Mouse (Mus musculus) lung, postnatal 25 days (tissue): Measurements from ENCODE around the gene Gh.

ENCODE experiments used
- DNase-seq: peaks from one replicate; pipeline ENCODE4 v3.0.0; 2022; ENCODE audit warnings: low spot score

Gh gene

DNA sequence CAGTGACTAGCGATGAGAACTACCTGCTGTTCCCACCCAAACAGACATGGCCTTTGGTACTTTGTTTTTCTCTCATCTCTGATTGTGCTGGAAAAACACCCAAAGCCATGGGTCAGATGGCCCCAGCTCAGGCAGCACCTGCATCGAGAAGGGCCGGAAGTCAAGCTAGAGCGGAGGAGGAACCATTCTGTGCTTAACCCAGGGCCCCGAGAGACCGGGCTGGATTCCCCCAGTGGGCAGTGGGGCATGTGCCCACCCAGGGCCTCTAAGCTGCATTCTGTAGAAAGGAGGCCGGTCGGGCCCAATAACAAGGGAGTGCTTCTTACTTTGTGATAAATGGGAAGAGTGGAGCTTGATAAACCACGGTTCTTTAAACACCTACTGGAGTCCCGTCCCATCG, 6.5 kb upstream of the Gh start:
- DNase-seq, result peak; percentile 58

DNA sequence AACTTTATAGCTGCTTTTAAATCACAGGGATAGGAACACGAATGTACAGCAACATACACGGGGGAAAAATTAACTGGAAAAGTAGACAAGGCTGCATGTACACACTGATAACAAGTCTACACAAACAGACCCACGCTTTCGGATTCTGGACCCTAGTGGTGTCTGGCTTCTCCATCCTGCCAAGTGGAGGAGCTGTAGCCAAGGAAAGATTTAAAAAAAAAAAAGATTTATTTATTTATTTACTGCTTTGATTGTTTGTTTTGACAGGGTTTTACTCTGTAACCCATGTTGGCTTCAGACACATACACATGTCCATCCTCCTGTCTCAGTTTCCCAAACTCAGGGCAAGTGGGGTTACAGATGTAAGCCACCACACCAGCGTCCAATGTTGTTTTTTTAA, 5.8 kb upstream of the Gh start:
- no peak for DNase-seq

DNA sequence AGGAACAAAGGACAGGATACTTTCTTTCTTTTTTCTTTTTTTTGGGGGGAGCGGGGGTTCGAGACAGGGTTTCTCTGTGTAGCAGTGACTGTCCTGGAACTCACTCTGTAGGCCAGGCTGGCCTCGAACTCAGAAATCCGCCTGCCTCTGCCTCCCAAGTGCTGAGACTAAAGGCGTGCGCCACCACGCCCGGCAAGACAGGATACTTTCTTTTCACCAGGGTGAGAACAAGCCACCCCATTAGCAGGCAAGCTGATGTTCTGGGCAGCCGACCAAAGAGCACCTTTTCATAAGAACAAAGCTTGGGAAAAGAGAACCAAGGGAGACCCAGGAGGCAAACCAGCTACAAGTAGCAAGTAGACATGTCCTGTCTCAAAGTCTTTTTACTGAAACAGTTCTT, 5.1 kb upstream of the Gh start:
- DNase-seq, result no peak

DNA sequence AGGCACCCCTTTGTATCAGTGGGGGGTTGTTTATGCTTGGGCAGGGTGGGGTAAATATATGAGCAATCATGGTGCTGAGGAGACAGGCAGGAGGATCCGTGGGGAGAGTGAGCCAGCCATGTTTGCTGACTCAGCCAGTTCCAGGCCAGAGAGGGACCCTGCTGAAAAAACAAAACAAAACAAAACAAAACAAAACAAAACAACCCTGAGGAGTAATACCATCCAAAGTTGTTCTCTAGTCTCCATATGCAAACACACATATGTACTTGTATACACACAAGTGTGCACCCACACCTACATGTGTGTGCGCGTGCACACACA, 4.4 kb upstream of the Gh start:
- DNase-seq, result no peak

DNA sequence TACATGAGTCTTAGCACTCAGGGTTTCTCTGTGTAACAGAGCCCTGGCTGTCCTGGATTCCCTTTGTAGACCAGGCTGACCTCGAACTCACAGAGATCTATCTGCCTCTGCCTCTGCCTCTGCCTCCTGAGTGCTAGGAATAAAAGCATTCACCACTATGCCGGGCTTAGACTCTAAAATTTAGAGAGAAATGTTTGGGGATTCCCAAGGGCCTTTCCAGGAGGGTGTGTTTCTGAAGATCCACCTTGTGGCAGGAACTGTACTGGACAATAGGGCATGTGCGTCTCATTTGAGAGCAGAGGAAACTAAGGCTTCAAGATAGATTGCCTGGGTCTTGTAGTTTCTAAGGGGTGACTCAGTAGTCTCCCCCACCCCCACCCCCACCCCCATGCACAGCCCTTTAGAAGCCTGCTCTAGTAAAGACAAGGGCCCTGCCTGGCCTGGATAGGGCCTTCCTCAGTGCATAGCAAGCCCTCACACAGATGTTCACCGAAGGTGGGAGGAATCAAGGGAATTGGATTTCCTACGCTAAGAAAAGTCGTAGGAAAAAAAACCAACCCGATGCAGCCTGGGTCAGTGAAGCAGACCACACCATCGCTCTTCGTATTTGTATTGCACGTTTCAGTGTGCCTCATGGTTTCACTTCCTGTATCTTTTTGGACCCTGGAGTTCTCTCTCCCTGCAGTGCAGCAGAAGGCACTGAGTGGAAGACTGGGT, 3.8 kb upstream of the Gh start:
- peak; percentile 25 for DNase-seq

DNA sequence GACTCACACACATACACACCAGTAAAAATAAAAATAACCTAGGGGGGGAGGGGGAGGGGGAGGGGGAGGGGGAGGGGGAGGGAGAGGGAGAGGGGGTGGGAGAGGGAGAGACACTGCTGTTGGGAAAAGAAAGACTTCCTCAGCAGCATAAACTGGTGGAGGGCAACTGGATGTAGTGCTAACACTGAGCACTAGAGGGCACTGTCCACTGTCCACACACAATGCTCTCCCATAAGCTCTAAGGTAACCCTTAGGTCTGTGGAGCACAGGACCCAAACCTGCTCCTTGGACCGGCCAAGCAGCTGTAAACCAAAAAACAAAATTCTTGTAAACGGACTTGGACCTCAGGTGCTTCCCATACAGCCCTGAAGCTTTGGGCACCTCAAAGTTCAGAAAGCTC, 969 bp upstream of the Gh start:
- peak; percentile 66 for DNase-seq

DNA sequence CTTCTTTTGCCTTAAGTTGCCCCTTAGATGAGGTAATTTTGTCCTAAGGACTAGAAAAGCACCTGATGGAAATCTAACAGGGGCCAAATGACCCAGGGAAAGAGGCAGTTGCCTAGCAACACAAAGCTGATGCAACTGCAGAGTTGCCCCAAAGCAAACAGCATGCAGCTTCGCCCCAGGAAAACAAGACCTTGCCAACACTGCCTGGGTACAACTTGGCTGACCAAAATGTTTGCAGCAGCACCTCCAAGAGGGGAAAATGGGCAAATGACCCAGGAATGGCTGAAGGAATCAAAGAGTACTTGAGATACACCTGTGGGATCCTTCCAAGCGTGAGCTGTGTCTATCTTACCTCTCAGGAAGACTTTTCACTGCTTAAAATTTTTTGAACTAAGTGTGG, 9.8 kb downstream of the Gh start:
- DNase-seq, result peak; percentile 77

DNA sequence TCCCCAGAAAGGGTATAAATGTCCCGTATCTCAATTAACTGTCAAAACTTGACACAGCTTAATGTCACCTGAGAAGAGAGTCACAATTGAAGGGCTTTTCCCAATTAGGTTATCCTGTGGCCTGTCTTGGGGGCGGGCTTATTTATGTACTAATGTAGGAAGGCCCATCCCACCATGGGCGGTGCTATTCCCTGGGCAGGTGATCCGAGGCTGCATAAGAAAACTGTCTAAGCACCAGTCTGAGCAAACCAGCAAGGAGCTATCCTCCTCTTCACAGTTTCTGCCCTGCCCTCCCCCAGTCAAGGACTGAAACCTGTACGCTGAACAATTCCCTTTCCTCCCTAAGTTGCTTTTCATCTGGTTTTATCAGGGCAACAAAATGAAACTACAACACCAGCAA, 11.3 kb downstream of the Gh start:
- DNase-seq, result no peak

DNA sequence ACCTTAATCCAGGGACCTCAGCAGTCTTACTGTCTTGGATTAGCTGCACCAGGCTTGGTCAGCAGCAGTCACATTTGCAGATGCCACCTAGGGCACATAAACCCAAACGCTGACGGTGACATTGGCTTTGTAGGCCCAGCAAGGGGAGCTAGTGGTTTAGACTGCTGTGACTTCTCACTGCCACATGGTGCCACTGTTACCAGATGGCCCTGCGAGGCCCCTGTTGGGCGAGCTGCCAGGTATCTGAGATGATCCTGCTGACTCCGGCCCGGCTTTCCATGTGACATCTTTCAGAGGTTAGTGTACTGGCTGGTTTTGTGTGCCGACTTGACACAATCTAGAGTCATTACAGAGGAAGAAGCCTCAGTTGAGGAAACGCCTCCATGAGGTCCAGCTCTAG, 12.3 kb downstream of the Gh start:
- peak; percentile 50 for DNase-seq

DNA sequence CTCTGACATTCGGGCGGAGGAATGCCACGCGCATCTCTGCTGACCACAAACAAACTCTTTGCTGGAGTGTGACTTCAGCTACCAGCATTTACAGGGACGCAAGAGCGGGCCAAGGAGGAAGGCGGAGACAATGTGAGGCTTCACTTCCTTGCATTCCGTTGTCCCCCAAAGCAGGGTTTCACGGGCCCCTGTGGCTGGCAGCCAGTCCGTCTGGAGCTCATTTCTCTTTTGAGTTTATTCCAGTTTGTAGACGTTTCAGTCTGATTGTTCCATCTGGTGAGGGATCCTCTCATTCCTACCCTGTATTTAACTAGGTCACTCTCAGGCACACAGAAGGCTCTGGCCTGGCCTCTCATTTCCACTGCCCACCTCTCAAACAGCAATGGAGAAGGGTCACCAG, 14.7 kb downstream of the Gh start:
- no peak for DNase-seq

DNA sequence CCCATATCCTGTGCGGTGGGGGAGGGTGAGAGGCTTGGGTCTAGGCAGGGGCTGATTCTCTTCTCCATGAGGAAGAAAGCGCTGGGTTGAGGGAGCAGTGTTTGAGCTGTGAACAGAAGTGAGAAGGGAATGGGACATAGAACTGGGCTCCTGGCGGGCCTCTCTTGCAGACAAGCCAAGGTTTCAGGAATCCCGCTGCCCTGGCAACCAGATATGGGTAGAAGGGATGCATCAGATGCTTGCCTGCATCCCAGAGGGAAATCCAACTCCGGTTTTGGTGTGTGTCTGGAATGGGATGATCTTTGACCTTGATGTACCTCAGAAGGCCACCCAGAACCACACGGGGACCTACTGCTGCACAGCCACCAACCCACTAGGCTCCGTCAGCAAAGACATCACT, 15.5 kb downstream of the Gh start:
- DNase-seq, result no peak

DNA sequence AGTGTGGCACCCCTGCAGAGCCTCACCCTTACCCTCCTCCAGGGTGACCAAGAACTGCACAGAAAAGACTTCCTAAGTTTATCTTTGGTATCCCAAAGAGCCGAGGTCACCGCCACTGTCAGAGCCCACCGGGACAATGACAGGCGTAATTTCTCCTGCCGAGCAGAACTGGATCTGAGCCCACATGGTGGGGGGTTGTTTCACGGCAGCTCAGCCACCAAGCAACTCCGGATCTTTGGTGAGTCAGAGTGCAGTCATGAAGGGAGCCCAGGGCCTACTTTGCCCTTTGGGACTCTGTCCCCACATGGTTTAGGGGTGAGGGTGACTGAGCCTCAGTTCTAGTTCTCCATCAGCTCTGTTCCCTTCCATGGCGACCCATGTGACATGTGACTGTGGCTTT, 17.5 kb downstream of the Gh start:
- no peak for DNase-seq

DNA sequence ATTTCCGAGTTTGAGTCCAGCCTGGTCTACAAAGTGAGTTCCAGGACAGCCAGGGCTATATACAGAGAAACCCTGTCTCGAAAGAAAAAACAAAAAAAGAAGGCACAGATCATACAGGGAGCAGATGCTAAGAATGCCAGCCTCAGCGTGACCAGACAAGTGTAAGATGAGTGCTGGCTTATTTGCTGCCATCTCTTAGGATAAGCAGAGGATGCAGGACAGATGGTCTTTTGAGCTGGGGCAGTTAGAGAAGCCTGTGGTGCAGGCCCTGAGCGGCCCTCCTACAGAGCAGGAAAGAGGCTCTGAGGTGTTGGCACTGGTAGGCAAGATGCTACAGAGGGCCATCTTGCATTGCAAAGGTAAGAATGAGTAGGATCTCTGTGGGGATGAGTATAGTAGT, 18.3 kb downstream of the Gh start:
- DNase-seq, result no peak

DNA sequence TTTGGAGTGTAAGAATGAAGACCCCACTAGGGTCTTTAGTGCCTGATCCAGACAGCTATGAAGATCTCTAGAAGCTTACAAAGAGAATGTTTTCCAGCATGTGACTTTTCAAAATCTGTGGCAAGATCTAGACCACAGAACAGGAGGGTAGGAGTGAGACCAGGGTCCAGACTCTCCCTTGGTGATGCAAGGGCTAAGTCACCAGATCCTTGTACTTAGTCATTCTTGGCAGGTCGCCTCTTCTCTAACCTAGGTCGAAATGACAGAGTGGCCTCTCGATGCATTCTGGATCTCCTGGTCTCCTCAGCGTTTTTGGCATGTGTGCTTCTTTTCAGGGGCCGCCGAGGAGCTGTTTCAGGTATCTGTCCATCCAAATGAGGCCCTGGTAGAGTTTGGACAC, 19.2 kb downstream of the Gh start:
- DNase-seq, result no peak

DNA sequence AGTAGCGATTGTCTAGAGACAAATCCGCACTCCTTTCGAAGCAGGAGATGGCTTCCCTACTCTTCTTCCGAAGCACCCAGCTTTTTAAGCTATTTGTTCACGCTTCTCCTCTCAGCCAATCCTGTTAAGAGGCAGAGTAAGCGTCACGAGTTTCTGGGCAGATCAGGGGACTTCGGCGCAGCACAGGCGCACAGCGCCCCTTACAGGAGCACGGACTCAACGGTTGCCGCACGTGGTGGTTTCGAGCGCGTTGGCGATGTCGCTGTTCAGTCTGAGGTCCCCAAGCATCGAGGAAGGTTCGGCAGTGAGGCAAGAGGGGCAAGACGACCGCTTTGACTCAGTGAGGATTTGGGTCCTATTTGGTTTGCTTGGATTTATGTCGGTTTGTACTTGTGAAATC, 25.2 kb downstream of the Gh start, which contains the start of gene Tcam1:
Gene Tcam1 (plus strand): TSS at position 219 of the 400 bp plus-strand sequence.
- peak; percentile 95 for DNase-seq

DNA sequence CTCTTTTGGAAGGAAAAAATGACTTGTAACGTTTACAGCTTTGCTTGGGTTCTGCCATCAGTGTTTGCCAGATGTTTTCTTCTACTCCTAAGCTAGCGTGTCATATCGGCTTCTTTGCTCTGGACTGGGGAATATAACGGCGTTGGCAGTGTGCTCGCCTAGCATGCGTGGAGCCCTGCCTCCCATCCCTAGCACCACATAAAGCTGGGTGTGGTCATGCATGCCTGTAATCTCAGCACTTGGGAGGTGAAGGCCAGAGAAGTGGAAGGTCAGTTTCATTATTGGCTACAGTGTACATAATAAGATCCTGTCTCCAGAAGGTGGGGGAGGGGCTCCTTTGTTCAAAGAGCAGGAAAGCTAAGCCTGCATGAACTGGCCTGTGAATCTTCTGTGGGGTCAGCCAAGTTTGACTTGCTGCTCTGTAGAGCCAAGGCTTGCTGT, 26.7 kb downstream of the Gh start:
- peak; percentile 57 for DNase-seq

DNA sequence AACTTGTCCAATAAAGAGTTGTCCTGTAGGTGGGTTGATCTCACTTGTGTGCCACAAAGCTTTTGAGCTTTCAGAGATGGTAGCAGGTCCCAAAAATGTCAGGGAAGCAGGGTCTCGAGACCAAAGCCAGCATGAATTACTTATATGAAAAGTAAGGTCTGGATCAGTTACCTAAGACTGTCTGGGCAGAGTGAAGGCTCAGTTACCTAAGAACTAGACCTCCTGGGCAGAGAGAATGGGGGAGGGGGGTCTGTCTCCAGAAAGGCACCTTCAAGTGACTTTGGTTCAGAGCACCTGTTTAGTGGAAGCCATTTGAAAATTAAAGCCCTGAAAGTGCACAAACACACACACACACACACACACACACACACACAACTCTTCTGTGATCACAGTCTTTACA, 27.3 kb downstream of the Gh start:
- DNase-seq, result no peak

DNA sequence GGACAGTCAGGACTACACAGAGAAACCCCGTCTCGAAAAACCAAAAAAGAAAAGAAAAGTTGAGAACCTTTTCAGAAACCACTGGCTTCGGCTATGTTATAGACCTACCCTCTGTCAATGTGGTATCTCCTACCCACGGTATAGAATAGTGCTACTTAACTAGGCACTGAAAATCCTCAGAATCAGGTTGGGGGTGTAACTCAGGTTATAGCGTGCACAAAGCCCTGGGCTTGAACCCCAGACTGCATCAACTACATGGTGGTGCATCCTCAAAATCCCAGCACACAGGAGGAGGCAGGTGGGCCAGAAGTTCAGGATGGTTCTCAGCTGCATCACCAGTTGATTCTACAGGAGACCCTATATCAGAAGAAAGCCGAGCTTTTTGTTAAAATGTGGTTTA, 27.9 kb downstream of the Gh start:
- no peak for DNase-seq

DNA sequence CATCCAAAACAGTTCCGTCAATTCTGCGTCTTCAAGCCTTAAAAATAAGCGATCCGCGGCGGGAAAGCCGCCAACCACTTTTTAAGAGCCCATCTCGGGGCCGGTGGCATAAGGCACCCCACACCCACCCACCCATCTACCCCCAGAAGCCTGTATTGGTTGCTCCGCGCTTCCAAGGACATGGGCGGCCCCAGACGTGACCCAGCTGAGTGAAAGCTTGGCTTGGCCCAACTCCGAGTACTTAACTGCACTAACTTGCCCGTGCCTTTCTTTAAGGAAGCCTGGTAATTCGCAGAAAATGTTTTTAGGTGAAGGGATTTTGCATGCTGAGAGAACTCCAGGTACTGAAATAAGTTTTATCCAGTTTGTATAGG, 28.4 kb downstream of the Gh start:
- peak; percentile 23 for DNase-seq

DNA sequence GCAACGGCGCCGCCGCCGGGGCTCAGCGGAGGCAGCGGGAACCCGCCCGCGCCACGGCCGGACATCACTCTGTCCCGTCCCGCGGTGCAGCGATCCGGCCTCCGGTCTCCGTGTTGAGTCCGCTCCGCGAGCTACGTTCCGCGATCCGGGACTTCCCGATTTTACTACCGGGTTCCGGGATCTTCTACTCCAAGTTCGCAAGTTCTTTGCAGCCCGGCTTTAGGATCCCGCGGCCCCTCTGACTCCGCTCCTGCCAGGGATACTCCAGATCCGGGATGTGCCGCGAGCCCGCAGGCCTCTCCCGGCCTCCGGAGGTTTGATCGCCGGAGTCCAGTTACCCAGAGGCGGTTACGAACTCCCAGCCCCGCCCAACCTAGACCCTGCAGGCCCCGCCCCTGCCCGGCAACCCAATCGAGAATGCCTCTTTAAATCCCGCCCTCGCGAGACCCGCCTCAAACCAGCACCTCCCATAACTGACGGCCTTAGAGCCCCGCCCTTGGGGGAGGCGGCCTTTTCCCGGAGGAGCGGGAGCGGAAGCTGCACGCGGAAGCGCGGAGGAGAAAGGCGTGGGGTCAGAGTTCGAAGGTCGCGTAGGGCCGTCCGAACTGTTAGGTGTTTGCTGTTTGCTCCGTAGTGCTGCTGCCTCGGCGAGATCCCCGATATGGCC, 28.9 kb downstream of the Gh start, which contains the start of gene Smarcd2:
Gene Smarcd2 (minus strand): TSS at position 329 of the 667 bp plus-strand sequence.
- peak; percentile 100 for DNase-seq

DNA sequence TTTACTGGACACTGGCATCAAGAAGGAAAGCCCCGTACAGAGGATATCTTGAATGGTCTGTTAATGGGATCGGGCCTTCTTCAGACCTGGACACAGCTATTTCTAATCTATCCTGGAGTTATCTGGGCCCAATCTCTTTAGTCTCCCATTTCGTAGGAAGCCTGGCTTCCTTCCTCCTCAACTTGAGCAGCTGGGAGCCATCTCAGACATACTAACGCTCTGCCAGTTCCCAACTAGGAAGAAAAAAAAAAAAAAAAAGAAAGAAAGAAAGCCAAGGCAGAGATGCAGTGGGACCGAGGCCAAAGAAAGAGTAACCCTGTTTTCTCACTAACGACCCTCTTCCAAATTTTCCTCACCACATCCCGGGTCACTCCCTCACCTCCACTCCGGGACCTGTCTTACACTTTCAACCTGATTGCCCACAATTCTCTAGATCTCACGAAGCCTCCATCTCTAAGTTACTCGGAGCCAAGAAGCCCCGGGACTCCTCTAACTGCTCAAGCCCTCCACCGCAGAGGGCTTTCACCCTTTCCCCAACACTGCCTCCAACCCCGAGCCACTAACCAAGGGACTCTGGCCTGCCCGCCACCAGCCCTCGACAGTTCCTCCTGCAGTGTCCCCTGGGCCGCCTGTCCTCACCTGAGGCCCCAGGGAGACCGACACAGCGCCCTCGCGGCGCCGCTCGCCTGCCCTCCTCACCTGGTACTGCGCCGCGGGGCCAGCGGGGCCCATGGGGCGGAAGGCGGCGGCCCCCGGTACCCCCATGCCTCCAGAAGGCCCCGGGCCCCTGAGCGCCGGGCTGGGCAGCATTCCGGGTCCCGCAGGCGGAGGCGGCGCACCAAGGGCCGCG, 29.6 kb downstream of the Gh start:
- peak; percentile 35 for DNase-seq

DNA sequence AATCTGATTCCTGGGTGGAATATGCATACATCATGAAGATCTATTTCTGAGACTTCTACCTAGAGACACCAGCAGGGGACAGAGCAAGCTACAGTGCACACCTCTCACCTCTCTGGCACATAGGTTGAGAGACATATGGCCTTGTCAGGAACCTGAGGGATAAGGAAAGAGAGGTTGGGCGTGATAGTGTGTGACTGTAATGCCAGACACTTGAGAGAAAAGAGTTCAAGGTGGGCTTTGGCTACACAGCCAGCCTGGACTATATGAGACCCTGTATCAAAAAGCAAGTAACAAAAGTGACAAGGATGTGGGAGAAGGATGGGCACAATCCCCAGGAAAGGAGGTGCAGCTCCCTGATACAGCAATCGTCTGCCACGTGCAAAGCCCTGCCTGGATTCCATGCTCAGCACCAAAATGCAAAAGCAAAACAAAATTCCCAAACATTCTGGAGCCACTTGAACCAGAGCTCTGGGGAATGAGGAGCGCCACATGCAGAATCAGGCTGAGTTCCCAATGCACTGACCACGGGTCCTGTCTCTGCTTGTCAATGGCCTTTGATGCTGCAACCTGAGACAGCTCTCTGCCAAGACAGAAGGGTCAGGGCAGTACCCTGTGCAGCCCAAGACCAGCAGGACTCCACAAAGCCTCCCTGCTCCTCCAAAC, 30.4 kb downstream of the Gh start:
- no peak for DNase-seq

DNA sequence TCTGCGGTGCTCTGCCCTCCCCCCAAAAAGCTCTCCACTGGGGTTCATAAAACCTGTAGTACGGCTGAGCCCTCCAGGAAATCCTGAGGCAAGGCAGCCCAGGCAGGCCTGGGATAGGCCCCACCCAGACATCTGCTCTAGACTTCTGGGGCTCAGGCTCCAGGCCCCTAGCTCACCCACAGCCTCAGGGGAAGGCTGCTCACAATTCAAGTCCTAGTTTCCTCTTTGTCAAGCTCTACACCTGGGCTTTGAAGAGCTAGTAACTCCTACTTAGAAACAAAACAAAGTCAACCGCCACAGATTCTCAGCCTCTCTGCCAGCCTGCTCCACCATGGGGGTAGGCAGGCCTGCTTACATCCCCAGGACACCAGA, 32.6 kb downstream of the Gh start:
- DNase-seq, result no peak
